Mouse (Mus musculus): ENCODE data around the gene Zfp867. TPM values are rescaled to one million over a fixed set of nuclear protein-coding genes. Genes with fewer than 3 reads are reported as not detected.

The Zfp867 gene
- polyA plus RNA-seq, 1 experiment from 2014 or later: 9.1 TPM

GRCm38 (mm10) chr11:59451086-59451485, 21.2 kb downstream of the Zfp867 start, which contains the start of gene Snap47:
TSS of gene Snap47 (minus strand) at chr11:59451186.
- Histone ChIP-seq H3K27ac (peak within 1 kb of the TSS; percentile 93), H3K4me3 (peak within 1 kb of the TSS; percentile 73), H3K9me3 (no peaks in the 10 kb centered on the region), H3K36me3 (peaks cover 46% of the 10 kb centered on the region), H3K4me1 (replicated peaks) (peaks cover 35% of the 10 kb centered on the region), H3K27me3 (ENCODE audit: insufficient read depth, poor library complexity, severe bottlenecking) (no peaks in the 10 kb centered on the region)
- no peak for DNase-seq (ENCODE audit: low spot score)
- 83% methylated on average over 4 of the region's 4 CpGs for WGBS

- Histone ChIP-seq H3K27me3 (ENCODE audit: insufficient read depth, poor library complexity, severe bottlenecking) (no peaks in the 10 kb centered on the region), H3K4me1 (replicated peaks) (peaks cover 35% of the 10 kb centered on the region), H3K4me3 (peak overlapping the region; percentile 73), H3K9me3 (no peaks in the 10 kb centered on the region), H3K27ac (peak overlapping the region; percentile 93), H3K36me3 (peaks cover 38% of the 10 kb centered on the region)
- DNase-seq (ENCODE audit: low spot score): no peak
- under 1% methylated on average over 38 of the region's 38 CpGs for WGBS
Measured at GRCm38 (mm10) chr11:59450230-59450771, 22.0 kb downstream of the Zfp867 start.

DNA sequence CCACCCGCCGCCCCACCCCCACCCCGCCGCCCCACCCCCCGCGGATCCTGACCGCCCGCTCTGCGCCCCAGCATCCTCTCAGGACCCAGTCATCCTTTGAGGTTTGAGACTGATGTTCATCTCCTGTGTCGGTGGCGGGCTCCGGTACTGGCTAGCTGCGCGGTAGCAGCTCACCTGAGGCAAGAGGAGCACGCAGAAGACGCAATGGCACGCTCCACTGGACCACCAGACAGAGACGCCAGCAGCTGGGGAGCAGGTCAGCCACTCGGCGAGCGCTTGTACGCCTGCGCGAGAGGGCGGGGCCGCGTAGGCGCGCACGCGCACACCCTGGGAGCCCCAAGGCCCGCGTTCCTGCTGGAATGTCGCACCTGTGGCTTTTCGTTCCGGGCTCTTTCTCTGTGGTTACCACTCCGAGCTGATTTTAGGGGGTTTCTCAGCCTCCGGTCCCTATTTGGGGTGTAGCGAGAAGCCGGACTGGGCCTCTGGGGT, 22.5 kb downstream of the Zfp867 start, which contains the start of gene Jmjd4:
Gene Jmjd4 (plus strand): TSS at position 305 of the 489 bp plus-strand sequence.
- Histone ChIP-seq H3K36me3 (peaks cover 33% of the 10 kb centered on the region), H3K27ac (peak within 1 kb of the TSS; percentile 93), H3K9me3 (no peaks in the 10 kb centered on the region), H3K4me1 (replicated peaks) (peaks cover 35% of the 10 kb centered on the region), H3K4me3 (peak within 1 kb of the TSS; percentile 73), H3K27me3 (ENCODE audit: insufficient read depth, poor library complexity, severe bottlenecking) (no peaks in the 10 kb centered on the region)
- under 1% methylated on average over 36 of the region's 40 CpGs for WGBS
- DNase-seq (ENCODE audit: low spot score): peak; percentile 90

GRCm38 (mm10) chr11:59443102-59443501, 29.2 kb downstream of the Zfp867 start:
- Histone ChIP-seq H3K4me3 (no peak overlapping the region), H3K4me1 (replicated peaks) (0 out of 2 replicates have a peak, but pooled peaks cover 2% of the 10 kb centered on the region), H3K27ac (no peak overlapping the region), H3K36me3 (peaks cover 30% of the 10 kb centered on the region), H3K9me3 (no peaks in the 10 kb centered on the region), H3K27me3 (ENCODE audit: insufficient read depth, poor library complexity, severe bottlenecking) (no peaks in the 10 kb centered on the region)
- no peak for DNase-seq (ENCODE audit: low spot score)

- no peaks in the 10 kb centered on the region for H3K27me3 ChIP-seq (ENCODE audit: insufficient read depth, poor library complexity, severe bottlenecking)
- peaks cover 63% of the 10 kb centered on the region for H3K36me3 ChIP-seq
- WGBS: 93% methylated on average over 12 of the region's 12 CpGs
- H3K4me1 ChIP-seq (replicated peaks): no peaks in the 10 kb centered on the region
- no peak overlapping the region for H3K4me3 ChIP-seq
- H3K27ac ChIP-seq: no peak overlapping the region
- peaks cover 13% of the 10 kb centered on the region for H3K9me3 ChIP-seq
- DNase-seq (ENCODE audit: low spot score): no peak
Measured at GRCm38 (mm10) chr11:59437954-59438353, 34.3 kb downstream of the Zfp867 start.

GRCm38 (mm10) chr11:59432261-59432660, 40.0 kb downstream of the Zfp867 start:
- Histone ChIP-seq H3K4me1 (replicated peaks) (no peaks in the 10 kb centered on the region), H3K9me3 (peaks cover 13% of the 10 kb centered on the region), H3K27me3 (ENCODE audit: insufficient read depth, poor library complexity, severe bottlenecking) (no peaks in the 10 kb centered on the region), H3K36me3 (peaks cover 67% of the 10 kb centered on the region), H3K4me3 (no peak overlapping the region), H3K27ac (no peak overlapping the region)
- DNase-seq (ENCODE audit: low spot score): no peak
- WGBS: 78% methylated on average over 3 of the region's 3 CpGs

GRCm38 (mm10) chr11:59429959-59430358, 42.3 kb downstream of the Zfp867 start:
- Histone ChIP-seq H3K9me3 (no peaks in the 10 kb centered on the region), H3K4me3 (no peak overlapping the region), H3K27me3 (ENCODE audit: insufficient read depth, poor library complexity, severe bottlenecking) (no peaks in the 10 kb centered on the region), H3K27ac (no peak overlapping the region), H3K36me3 (peaks cover 71% of the 10 kb centered on the region), H3K4me1 (replicated peaks) (no peaks in the 10 kb centered on the region)
- WGBS: 82% methylated on average over 1 of the region's 1 CpGs
- no peak for DNase-seq (ENCODE audit: low spot score)

DNA sequence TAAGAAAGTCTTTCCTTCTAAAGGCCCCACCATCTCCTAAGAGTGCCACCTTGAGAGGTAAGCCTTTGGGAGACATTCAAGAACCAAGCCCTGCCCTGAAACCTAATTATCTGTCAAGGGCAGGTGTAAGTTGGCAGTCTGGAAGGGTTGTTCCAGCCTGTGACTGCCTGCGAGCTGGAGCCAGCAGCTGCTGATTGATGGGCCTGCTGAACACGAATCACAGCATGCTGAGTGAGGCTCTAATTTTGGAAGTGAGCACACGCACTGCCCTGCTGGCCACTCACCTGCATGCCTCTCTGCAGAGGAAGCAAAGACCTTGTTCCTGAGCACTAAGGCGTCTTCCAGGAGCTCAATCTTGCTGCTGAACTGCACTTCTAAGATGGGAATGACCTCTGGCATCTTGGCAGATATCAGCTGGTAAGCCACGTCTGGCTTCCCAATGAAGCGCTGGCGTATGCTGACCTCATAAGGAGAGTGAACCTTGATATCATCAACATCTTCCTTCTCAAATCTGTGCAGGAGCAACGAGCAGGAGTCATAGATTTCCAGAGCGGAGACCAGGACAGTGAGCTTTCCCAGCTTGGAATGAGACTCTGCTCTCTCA, 44.1 kb downstream of the Zfp867 start:
- no peaks in the 10 kb centered on the region for H3K4me1 ChIP-seq (replicated peaks)
- H3K4me3 ChIP-seq: no peak overlapping the region
- H3K27ac ChIP-seq: no peak overlapping the region
- no peaks in the 10 kb centered on the region for H3K27me3 ChIP-seq (ENCODE audit: insufficient read depth, poor library complexity, severe bottlenecking)
- H3K36me3 ChIP-seq: peaks cover 71% of the 10 kb centered on the region
- 91% methylated on average over 9 of the region's 9 CpGs for WGBS
- no peaks in the 10 kb centered on the region for H3K9me3 ChIP-seq
- no peak for DNase-seq (ENCODE audit: low spot score)

GRCm38 (mm10) chr11:59425671-59426101, 46.6 kb downstream of the Zfp867 start:
- H3K4me3 ChIP-seq: no peak overlapping the region
- no peak for DNase-seq (ENCODE audit: low spot score)
- H3K9me3 ChIP-seq: no peaks in the 10 kb centered on the region
- H3K27me3 ChIP-seq (ENCODE audit: insufficient read depth, poor library complexity, severe bottlenecking): no peaks in the 10 kb centered on the region
- no peaks in the 10 kb centered on the region for H3K4me1 ChIP-seq (replicated peaks)
- peaks cover 83% of the 10 kb centered on the region for H3K36me3 ChIP-seq
- H3K27ac ChIP-seq: no peak overlapping the region
- 71% methylated on average over 7 of the region's 7 CpGs for WGBS

- Histone ChIP-seq H3K4me3 (no peak overlapping the region), H3K4me1 (replicated peaks) (no peaks in the 10 kb centered on the region), H3K27ac (no peak overlapping the region), H3K36me3 (peaks cover 98% of the 10 kb centered on the region), H3K27me3 (ENCODE audit: insufficient read depth, poor library complexity, severe bottlenecking) (no peaks in the 10 kb centered on the region), H3K9me3 (no peaks in the 10 kb centered on the region)
- WGBS: 83% methylated on average over 5 of the region's 5 CpGs
- no peak for DNase-seq (ENCODE audit: low spot score)
Measured at GRCm38 (mm10) chr11:59423010-59423588, 49.2 kb downstream of the Zfp867 start.

- peaks cover 92% of the 10 kb centered on the region for H3K36me3 ChIP-seq
- H3K27ac ChIP-seq: no peak overlapping the region
- H3K4me3 ChIP-seq: no peak overlapping the region
- no peak for DNase-seq (ENCODE audit: low spot score)
- WGBS: 97% methylated on average over 2 of the region's 2 CpGs
- H3K27me3 ChIP-seq (ENCODE audit: insufficient read depth, poor library complexity, severe bottlenecking): no peaks in the 10 kb centered on the region
- H3K4me1 ChIP-seq (replicated peaks): no peaks in the 10 kb centered on the region
- no peaks in the 10 kb centered on the region for H3K9me3 ChIP-seq
Measured at GRCm38 (mm10) chr11:59421967-59422366, 50.3 kb downstream of the Zfp867 start.

GRCm38 (mm10) chr11:59421436-59421835, 50.8 kb downstream of the Zfp867 start:
- no peak overlapping the region for H3K4me3 ChIP-seq
- no peaks in the 10 kb centered on the region for H3K9me3 ChIP-seq
- H3K27ac ChIP-seq: no peak overlapping the region
- peaks cover 92% of the 10 kb centered on the region for H3K36me3 ChIP-seq
- DNase-seq (ENCODE audit: low spot score): no peak
- H3K4me1 ChIP-seq (replicated peaks): no peaks in the 10 kb centered on the region
- H3K27me3 ChIP-seq (ENCODE audit: insufficient read depth, poor library complexity, severe bottlenecking): no peaks in the 10 kb centered on the region
- WGBS: 92% methylated on average over 8 of the region's 8 CpGs

DNA sequence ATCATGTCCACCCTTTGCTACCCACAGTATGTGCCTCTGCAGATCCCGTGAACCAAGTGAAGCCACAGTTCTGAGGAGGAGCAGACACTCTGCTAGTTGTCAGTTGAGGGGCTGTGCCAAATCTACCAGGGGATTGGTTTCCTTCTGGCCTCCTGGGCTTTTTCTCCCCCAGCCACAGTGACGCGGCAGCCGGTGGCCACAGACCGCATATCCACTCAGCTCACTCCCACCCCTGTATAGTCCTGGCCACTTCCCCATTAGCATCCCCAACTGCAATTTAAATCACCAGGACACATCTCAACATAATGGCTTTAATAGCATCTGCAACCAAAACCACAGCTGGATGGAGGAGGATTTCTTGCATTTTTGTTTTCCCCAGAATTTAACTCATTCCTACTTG, 53.6 kb downstream of the Zfp867 start:
- no peaks in the 10 kb centered on the region for H3K4me1 ChIP-seq (replicated peaks)
- H3K9me3 ChIP-seq: no peaks in the 10 kb centered on the region
- DNase-seq (ENCODE audit: low spot score): no peak
- H3K27ac ChIP-seq: no peak overlapping the region
- WGBS: 90% methylated on average over 5 of the region's 5 CpGs
- no peak overlapping the region for H3K4me3 ChIP-seq
- H3K27me3 ChIP-seq (ENCODE audit: insufficient read depth, poor library complexity, severe bottlenecking): no peaks in the 10 kb centered on the region
- peaks cover 88% of the 10 kb centered on the region for H3K36me3 ChIP-seq

Data from hindbrain, embryonic 10.5 days (tissue).